Mouse (Mus musculus) testis, adult 2 months (tissue): Measurements from ENCODE around the gene Nfib. TPM values are rescaled to one million over a fixed set of nuclear protein-coding genes. Genes with fewer than 3 reads are reported as not detected.

ENCODE experiments used
- H3K27ac ChIP-seq: fragments of 200-500 bp; 2 replicates; pipeline ENCODE4 v1.5.1; 2012; ENCODE audit warnings: low read depth, low read length; ENCODE audit not compliant: control insufficient read depth, insufficient read depth
- H3K27me3 ChIP-seq: fragments of 200-500 bp; 2 replicates; pipeline ENCODE4 v1.6.1; 2012; ENCODE audit warnings: mild to moderate bottlenecking, low read length, moderate library complexity; ENCODE audit not compliant: control insufficient read depth, insufficient read depth
- H3K36me3 ChIP-seq: fragments of 200-500 bp; 2 replicates; pipeline ENCODE4 v1.6.1; 2012; ENCODE audit warnings: mild to moderate bottlenecking, low read length; ENCODE audit not compliant: control insufficient read depth, insufficient read depth
- H3K4me1 ChIP-seq: fragments of 200-500 bp; 2 replicates; pipeline ENCODE4 v1.6.1; 2012; ENCODE audit warnings: low read length; ENCODE audit not compliant: control insufficient read depth, insufficient read depth
- H3K4me3 ChIP-seq: fragments of 200-500 bp; 2 replicates; pipeline ENCODE4 v1.5.1; 2012; ENCODE audit warnings: low read depth, mild to moderate bottlenecking, low read length, moderate library complexity, mixed read lengths; ENCODE audit not compliant: control insufficient read depth
- CTCF ChIP-seq: fragments of 200-500 bp; IDR thresholded peaks from 2 replicates; pipeline ENCODE4 v1.5.1; 2012; ENCODE audit warnings: low read depth, mild to moderate bottlenecking, inconsistent platforms, low read length, moderate library complexity; ENCODE audit not compliant: control insufficient read depth, insufficient read depth, insufficient replicate concordance
- POLR2A ChIP-seq: fragments of 200-500 bp; IDR thresholded peaks from 2 replicates; pipeline ENCODE4 v1.6.1; 2012; ENCODE audit warnings: low read depth, mild to moderate bottlenecking, inconsistent platforms, low read length, moderate library complexity; ENCODE audit not compliant: control insufficient read depth
- polyA plus RNA-seq: library from polyadenylated mRNA; depleted of rRNA; stranded (reverse); fragments of >200 nt; gene quantifications from 2 replicates; pipeline ENCODE4 v1.2.3, GENCODE M21; 2012

Nfib gene
- polyA plus RNA-seq, 1 experiment = 1.2 TPM

- no peak overlapping the region for H3K4me3 ChIP-seq
- H3K4me1 ChIP-seq = peaks cover 7% of the 10 kb centered on the region
- TF ChIP-seq CTCF (no peak), POLR2A (no peak)
- H3K27me3 ChIP-seq = no peaks in the 10 kb centered on the region
- no peaks in the 10 kb centered on the region for H3K36me3 ChIP-seq
- H3K27ac ChIP-seq = 0 out of 2 replicates have a peak overlapping the region, but pooled peaks have one; percentile 28
These were observed 174.6 kb downstream of the Nfib start for GRCm38 (mm10) chr4:82530875-82531353.

GRCm38 (mm10) chr4:82528978-82529377, 176.6 kb downstream of the Nfib start:
- H3K4me3 ChIP-seq = no peak overlapping the region
- H3K36me3 ChIP-seq = no peaks in the 10 kb centered on the region
- no peaks in the 10 kb centered on the region for H3K27me3 ChIP-seq
- H3K4me1 ChIP-seq = peaks cover 7% of the 10 kb centered on the region
- no peak overlapping the region for H3K27ac ChIP-seq
- no peak for TF ChIP-seq POLR2A
- no peak for TF ChIP-seq CTCF

- Histone ChIP-seq H3K4me3 (no peak overlapping the region), H3K36me3 (no peaks in the 10 kb centered on the region), H3K27ac (no peak overlapping the region), H3K27me3 (no peaks in the 10 kb centered on the region), H3K4me1 (no peaks in the 10 kb centered on the region)
- TF ChIP-seq POLR2A (no peak), CTCF (no peak)
These were observed 185.6 kb downstream of the Nfib start for GRCm38 (mm10) chr4:82519935-82520334.

- Histone ChIP-seq H3K4me1 (peaks cover 2% of the 10 kb centered on the region; the same call in 1 of the 2 replicates), H3K27me3 (no peaks in the 10 kb centered on the region), H3K36me3 (no peaks in the 10 kb centered on the region), H3K4me3 (no peak overlapping the region), H3K27ac (no peak overlapping the region)
- TF ChIP-seq POLR2A (no peak), CTCF (no peak)
These were observed 187.4 kb downstream of the Nfib start for GRCm38 (mm10) chr4:82518132-82518531.

- Histone ChIP-seq H3K4me1 (peaks cover 4% of the 10 kb centered on the region), H3K27ac (no peak overlapping the region), H3K36me3 (no peaks in the 10 kb centered on the region), H3K4me3 (no peak overlapping the region), H3K27me3 (no peaks in the 10 kb centered on the region)
- TF ChIP-seq CTCF (no peak), POLR2A (no peak)
These were observed 188.2 kb downstream of the Nfib start for GRCm38 (mm10) chr4:82517311-82517710.

- Histone ChIP-seq H3K27me3 (0 out of 2 replicates have a peak, but pooled peaks cover 2% of the 10 kb centered on the region), H3K4me1 (peaks cover 11% of the 10 kb centered on the region), H3K27ac (no peak overlapping the region), H3K4me3 (no peak overlapping the region), H3K36me3 (no peaks in the 10 kb centered on the region)
- no peak for TF ChIP-seq CTCF
These were observed 189.2 kb downstream of the Nfib start for GRCm38 (mm10) chr4:82516211-82516795.

- TF ChIP-seq CTCF (no peak), POLR2A (no peak)
- H3K4me3 ChIP-seq = no peak overlapping the region
- no peak overlapping the region for H3K27ac ChIP-seq
- H3K27me3 ChIP-seq = 0 out of 2 replicates have a peak, but pooled peaks cover 2% of the 10 kb centered on the region
- H3K4me1 ChIP-seq = peaks cover 14% of the 10 kb centered on the region
- H3K36me3 ChIP-seq = no peaks in the 10 kb centered on the region
These were observed 190.6 kb downstream of the Nfib start for GRCm38 (mm10) chr4:82514921-82515320.
